Mouse (Mus musculus): ENCODE data around the gene Slc2a12.

DNA sequence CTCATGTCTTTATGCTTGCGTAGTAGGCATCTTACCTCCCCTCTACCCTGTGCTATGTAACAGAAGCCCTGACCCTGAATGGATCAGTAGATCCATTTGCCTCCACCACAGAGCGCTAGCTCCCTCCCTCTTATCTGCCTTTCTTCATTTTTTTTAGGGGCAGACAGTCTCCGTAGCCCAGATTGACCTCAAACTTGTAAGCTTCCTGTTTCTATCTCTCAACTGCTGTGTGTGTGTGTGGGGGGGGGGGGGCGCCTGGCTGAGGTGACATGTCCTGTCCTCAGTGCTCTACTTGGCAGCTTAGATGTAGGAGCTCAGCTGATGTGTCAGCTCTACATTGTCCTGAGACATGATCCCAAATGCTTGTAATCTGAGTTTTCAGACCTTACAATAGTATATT, 13.7 kb upstream of the Slc2a12 start:
- TF ChIP-seq CTCF (IDR thresholded peaks at IDR 0.05; ENCODE audit: control insufficient read depth, insufficient read depth, insufficient replicate concordance, low read depth, low read length) = no peak
- no peak for TF ChIP-seq POLR2A (IDR thresholded peaks at IDR 0.05; ENCODE audit: control insufficient read depth, low read depth, low read length)

All from testis, adult 2 months (tissue).